Mouse (Mus musculus) erythroblast, adult 5-6 weeks (primary cell): ENCODE data around the gene Sdr9c7. TPM values are rescaled to one million over a fixed set of nuclear protein-coding genes. Genes with fewer than 3 reads are reported as not detected.
"Not testable (repeated sequence)": the region's sequence is repeated elsewhere in the genome, so short reads cannot be mapped to it uniquely, and the experiment has no call there.

ENCODE experiments used
- ATAC-seq: replicated peaks from 2 replicates; pipeline ENCODE4 v1.8.0; 2016; ENCODE audit warnings: moderate number of reproducible peaks, mild to moderate bottlenecking, moderate TSS enrichment, inconsistent platforms; ENCODE audit not compliant: poor library complexity, low FRiP score, severe bottlenecking
- total RNA-seq, 2 experiments: library from RNA; stranded (forward) in 1 of 2; stranded (reverse) in 1 of 2; fragments of 150-400 nt in 1 of 2; fragments of 200-764, 138-1000 nt in 1 of 2; gene quantifications; 2 replicates each; pipeline versions ENCODE4 v1.2.3 to v1.2.4; 2015 to 2017; ENCODE audit warnings: low replicate concordance in 2 of 2

Sdr9c7 gene
- total RNA-seq (2015; ENCODE audit: low replicate concordance) (not detected in 2 replicates), total RNA-seq (2017; ENCODE audit: low replicate concordance) (not detected in 2 replicates)

- no peak for ATAC-seq
Observed at GRCm38 (mm10) chr10:127898218-127898617, at the start of gene Sdr9c7. TSS of gene Sdr9c7 (plus strand) at chr10:127898518.

DNA sequence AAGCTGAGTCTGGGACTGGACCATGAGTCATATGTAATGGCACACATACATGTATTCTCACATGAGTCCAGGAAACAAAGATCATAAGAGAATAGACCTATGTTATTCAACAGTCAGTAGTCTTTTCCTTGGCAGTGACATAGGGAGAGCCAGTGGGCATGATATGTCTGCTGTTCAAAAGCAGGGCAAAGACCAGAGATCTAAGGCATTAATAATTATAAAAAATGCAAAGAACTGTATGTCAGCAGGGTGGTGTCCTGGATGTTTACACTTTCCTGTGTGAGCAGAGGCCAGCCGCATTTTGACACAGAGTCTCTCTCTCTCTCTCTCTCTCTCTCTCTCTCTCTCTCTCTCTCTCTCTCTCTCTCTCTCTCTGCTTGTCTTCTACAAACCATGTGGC is 48.7 kb upstream of the Sdr9c7 start, which contains the start of gene Rdh19:
Gene Rdh19, plus strand, starts transcription at position 301 of the 400 bp plus-strand sequence.
- no peak for ATAC-seq

DNA sequence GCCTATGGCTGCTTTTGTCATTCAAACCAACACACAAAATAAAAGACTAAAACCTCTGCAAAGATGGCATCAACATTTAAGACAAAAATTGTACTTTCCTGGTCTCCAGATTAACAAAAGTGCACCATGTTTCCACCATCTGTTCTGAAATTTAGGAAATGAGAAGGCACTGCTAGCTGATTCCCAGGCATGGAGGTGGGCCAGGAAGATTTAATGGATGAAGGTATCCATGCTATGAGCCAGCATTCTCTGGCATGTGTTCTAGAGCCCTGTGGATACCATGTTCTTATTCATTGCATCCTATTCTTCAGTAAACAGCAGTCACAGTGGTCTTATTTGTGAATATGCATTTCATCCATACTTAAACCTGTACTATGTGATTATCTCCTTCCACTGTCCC is 41.9 kb upstream of the Sdr9c7 start:
- ATAC-seq: no peak

DNA sequence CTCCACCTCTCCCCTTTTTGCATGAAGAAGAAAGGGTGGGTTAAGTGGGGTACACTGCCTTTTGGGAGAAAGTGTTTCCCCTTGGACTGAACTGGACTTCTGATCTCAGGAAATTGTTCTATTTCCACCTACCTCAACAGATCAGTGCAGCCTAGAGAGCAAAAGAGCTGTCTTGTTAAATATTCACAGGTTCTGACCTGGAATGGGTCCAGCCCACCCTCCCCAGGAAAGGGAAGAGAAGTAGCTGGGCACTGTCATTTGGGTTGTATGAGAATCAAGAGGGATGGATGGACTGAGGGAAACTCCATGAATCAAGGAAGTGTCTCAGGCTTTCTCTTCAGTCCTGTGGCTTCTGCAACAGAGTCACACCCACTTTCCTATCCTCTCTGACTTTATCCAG is 33.4 kb upstream of the Sdr9c7 start:
- ATAC-seq: no peak

GRCm38 (mm10) chr10:127866232-127866631 is 32.1 kb upstream of the Sdr9c7 start, which contains the start of gene Rdh16f2:
TSS of gene Rdh16f2 (plus strand) at chr10:127866474.
- no peak for ATAC-seq

DNA sequence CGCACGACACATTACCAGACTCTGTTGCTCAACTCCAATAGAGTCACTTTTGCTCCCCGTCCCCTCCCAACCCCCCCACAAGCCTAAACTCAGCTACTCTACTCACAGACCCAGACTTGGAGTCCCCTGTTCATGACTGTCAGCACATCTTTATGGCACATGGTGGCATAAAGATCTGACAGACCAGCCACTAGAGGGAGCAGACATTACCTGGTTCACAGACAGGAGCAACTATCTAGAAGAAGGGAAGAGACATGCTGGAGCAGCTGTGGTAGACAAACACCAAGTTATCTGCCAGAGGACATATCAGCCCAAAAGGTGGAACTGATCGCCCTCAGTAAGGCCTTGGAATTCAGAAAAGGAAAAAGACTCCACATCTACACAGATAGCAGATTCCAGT is 25.8 kb upstream of the Sdr9c7 start:
- no peak for ATAC-seq

- no peak for ATAC-seq
Observed at GRCm38 (mm10) chr10:127877681-127878080, 20.6 kb upstream of the Sdr9c7 start.

DNA sequence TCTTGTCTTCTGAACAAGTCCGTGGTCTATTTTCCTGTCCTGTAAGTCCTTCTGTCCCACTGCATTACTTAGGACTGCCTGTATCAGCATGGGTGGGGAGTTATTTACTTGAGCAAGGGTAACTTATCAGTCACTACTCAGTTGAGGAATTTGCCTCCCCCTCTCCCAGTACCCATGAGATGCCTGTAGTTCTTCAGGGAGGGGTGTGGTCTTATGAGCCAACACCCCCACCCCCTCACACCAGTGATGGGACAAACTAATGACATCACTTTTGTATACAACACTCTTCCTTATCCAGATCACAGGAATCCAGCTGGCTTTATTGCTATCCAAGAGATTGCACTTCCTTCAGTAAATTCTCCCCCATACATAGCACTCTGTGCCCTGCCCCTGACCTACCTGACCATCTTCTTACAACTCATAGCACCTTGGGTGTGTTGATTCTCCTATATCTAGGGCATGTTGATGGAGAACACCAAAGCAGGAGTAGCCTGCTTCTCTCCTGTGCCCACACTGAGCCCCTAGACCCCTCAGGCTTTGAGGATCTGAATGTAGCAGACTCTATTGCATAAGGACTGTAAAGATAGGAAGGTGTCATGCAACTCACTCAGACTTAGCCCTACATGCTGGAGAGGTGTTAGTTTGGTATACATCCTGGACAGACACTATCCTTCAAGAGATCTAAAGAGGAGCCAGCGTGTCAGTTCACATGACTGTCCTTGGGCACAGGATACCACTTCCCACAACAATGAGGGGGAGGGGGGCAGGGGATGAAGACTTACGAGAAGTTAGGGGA is 19.9 kb upstream of the Sdr9c7 start:
- ATAC-seq: no peak

DNA sequence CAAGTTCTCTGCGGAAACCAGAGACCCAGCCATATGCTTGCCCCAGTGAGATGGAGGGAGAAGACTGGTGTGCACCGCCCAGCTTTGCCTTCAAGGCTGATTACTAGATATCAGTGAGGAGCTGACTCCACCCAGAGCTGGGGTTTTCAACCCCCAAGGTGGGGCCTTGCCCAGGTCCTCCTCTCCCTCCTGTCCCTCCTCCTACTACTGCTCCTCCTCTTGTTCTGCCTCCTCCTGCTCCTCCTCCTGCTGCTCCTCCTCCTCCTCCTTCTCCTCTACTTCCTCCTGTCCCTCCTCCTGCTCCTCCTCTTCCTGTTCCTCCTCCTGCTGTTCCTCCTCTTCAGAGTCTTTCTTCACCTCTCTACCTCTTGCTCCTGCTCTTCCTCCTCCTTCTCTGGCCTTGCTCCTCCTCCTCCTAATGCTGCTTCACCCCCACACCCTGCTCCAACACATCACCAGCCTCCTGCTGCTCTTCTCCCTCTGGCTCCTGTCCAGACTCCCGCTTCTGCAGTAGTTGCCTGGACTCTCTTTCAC is 19.1 kb upstream of the Sdr9c7 start:
- no peak for ATAC-seq

DNA sequence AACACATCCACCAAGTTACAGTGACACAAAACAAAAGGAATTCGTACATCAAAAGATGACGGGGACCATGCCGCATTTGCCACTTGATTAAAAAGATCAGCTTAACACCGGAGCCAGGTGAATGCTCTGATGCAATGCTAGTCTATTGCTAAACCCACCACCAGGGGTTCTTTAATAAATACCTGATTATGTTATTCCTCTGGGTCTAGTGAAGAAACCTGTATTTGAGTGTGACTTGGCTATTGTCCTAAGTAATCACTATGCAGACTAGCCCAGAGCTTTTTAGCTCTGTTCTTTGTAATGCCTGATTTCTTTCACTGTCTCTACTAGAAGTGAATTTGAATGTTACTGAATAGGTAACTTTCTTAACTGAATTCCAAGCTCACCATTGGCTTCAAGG is 17.3 kb upstream of the Sdr9c7 start:
- ATAC-seq: no peak

DNA sequence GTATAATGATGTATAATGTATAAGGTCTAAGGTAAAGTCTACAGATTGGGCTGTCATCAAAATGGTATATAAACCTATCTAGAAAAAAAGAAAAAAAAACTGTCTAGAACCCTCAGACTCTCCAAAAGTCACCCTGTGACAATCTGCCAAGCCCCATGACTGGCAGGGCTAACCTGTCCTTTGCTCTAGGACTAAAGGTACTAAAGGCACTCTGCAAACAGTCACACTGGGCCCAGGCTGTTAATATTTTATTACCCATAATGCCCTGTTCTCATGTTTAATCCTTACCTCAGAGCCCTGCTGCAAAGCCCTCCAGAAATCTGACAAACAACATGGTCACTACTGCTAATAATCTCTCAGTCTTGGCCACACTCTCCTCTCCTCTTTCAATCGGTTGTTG is 11.8 kb upstream of the Sdr9c7 start:
- no peak for ATAC-seq

- no peak for ATAC-seq
Observed at GRCm38 (mm10) chr10:127886971-127887370, 11.3 kb upstream of the Sdr9c7 start.

DNA sequence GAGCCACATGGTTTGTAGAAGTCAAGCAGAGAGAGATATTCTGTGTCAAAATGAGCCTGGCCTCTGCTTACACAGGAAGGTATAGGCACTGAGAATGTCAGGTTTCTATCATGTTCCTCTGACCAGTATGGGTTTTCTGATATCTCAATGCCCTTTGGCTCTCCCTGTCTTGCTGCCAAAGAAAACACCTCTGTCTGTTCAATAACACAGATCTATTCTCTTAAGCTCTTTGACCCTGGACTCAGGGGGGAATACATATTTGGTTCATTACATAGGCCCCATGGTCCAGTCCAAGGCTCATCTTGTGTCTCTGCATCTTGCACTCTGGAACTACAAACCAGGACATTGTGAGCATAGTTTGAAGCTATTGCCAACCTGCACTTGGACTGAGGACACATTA is 9.7 kb upstream of the Sdr9c7 start, which contains the start of gene Rdh7:
Gene Rdh7, minus strand, starts transcription at position 213 of the 400 bp plus-strand sequence.
- no peak for ATAC-seq

DNA sequence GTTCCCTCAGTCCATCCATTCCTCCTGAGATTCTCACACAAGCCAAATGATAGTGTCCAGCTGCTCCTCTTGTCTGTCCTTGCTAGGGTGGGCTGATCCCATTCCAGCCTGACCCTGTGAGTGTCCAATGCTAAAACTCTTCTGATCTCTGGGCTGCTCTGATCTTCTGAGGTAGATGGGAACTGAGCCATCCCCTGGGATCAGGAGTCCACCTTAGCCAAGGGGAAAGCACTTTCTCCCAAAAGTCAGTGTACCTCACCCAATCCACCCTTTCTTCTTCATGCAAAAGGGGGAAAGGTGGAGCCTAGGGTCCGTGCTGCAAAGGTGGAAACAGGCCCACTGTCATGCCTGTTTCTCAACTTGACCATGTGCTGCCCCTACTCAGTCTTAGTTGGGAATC is 6.8 kb upstream of the Sdr9c7 start:
- ATAC-seq: no peak

GRCm38 (mm10) chr10:127893163-127894022 is 4.9 kb upstream of the Sdr9c7 start:
- not testable (repeated sequence) for ATAC-seq

- ATAC-seq: no peak
Observed at GRCm38 (mm10) chr10:127896705-127897104, 1.6 kb upstream of the Sdr9c7 start.

GRCm38 (mm10) chr10:127897506-127897905 is 812 bp upstream of the Sdr9c7 start:
- no peak for ATAC-seq

GRCm38 (mm10) chr10:127899783-127900182 is 1.5 kb downstream of the Sdr9c7 start:
- no peak for ATAC-seq

DNA sequence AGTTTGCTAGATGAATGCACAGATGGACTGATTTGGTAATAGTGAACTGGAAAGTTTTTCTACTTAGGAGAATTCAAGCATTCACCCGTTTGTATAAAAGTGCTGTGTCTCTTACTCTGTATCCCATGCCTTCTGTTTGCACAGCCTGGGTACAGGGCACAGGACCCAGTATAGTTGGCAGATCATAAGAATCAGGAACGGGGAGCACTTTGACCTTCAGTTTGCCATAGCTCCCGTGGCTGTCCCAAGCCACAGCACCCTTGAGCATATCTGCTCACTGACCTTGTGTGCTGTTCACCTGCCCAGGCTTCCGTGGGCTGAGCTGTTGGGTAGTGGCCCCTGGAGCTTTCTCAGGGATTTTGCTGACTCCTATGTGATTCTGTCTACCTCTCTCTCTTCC is 3.4 kb downstream of the Sdr9c7 start:
- ATAC-seq: no peak

DNA sequence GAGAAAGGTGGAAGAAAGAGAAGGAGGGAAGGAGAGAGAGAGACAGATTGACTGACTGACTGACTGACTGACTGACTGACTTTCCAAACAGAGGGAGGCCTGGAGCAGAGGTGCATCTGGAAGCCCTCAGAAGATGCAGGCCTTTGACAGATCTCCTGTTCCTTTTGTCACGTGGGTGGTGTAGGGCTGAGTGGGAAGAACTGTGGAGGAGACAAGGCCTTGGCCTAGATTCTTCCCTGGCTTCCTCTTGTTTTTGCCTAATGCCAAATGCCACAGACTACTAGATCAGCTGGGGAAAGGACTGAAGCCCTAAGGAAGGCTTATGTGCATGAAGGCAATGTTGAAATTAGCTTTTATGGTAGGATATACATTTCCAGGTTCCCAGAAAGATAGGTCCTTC is 4.8 kb downstream of the Sdr9c7 start:
- ATAC-seq: no peak
